Mouse (Mus musculus) hindbrain, embryonic 10.5 days (tissue): ENCODE measurements around the gene Mag. TPM values are rescaled to one million over a fixed set of nuclear protein-coding genes. Genes with fewer than 3 reads are reported as not detected.

Experiments
- DNase-seq: peaks from one replicate; pipeline ENCODE4 v3.0.0-alpha.2; 2017; ENCODE audit warnings: low spot score
- H3K27ac ChIP-seq: fragments of 300-500 bp; sonication (generic); 2 replicates; pipeline ENCODE4 v1.5.1; 2016; ENCODE audit warnings: mild to moderate bottlenecking, moderate library complexity
- H3K27me3 ChIP-seq: fragments of 300-500 bp; sonication (generic); 2 replicates; pipeline ENCODE4 v1.6.1; 2016; ENCODE audit warnings: mild to moderate bottlenecking; ENCODE audit not compliant: poor library complexity, insufficient read depth, severe bottlenecking
- H3K36me3 ChIP-seq: fragments of 300-500 bp; sonication (generic); 2 replicates; pipeline ENCODE4 v1.6.1; 2016; ENCODE audit warnings: mild to moderate bottlenecking, moderate library complexity
- H3K4me1 ChIP-seq: fragments of 300-500 bp; sonication (generic); replicated peaks from 2 replicates; pipeline ENCODE4 v1.6.1; 2016; ENCODE audit warnings: mild to moderate bottlenecking
- H3K4me3 ChIP-seq: fragments of 300-500 bp; sonication (generic); 2 replicates; pipeline ENCODE4 v1.5.1; 2016; ENCODE audit warnings: mild to moderate bottlenecking, moderate library complexity
- H3K9me3 ChIP-seq: fragments of 300-500 bp; sonication (generic); 2 replicates; pipeline ENCODE4 v1.6.1; 2016; ENCODE audit warnings: mild to moderate bottlenecking, moderate library complexity
- WGBS: fragments of 180-500 bp; shearing (Covaris S2); methylation state at CpG from one replicate; pipeline ENCODE4 v1.1.7; 2016; 5-methylcytosine and 5-hydroxymethylcytosine counted together
- polyA plus RNA-seq: library from polyadenylated mRNA; unstranded; fragments of >200 nt; fragmentation: Nextera tagmentation; extraction: Ambion mirVana; gene quantifications from 2 replicates; pipeline ENCODE4 v1.2.1, GENCODE M21; 2016

Gene Mag
- polyA plus RNA-seq, 1 experiment from 2014 or later = 0.61 TPM

DNA sequence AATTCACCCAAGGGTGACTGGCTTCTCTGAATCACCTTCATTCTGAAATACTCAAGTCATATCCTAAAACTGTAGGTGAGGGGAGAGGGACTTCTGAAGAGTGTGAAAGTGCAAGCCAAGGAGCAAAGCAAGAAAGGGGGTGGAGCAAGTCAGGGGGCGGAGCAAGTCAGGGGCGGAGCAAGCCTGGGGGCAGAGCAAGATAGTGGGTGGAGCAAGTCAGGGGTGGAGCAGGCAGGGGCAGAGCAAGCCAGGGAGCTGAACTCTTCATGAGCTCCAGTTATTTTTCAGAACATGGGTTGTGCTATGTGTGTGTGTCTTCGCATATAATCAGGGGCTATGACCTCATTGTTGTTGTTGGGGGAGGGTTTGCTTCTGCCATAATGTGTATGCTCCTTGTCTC is 5.5 kb upstream of the Mag start:
- Histone ChIP-seq H3K27me3 (no peaks in the 10 kb centered on the region; the same call in 1 of the 2 replicates), H3K4me3 (no peak overlapping the region), H3K4me1 (peaks cover 7% of the 10 kb centered on the region), H3K36me3 (no peaks in the 10 kb centered on the region), H3K27ac (no peak overlapping the region), H3K9me3 (no peaks in the 10 kb centered on the region)
- no peak for DNase-seq
- 67% methylated on average over 3 of the region's 3 CpGs for whole genome bisulfite sequencing

DNA sequence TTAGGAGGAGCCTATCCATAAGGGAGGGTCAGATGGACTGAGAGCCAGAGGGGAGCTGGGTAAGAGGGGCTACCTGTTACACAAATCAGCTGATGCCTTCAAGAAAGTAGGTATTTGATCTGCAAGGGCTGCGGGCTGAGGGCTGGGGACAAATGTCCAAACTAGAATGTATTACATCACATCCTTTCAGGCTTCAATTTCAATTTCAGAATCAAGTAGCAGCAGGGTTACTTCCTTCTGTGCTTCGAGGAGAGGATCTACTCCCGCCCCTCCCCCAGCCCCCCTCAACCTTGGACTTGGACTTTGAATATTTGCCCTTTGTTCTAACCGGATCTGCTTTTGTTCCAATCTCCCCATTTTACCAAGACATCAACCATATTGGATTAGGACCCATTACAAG is 2.5 kb upstream of the Mag start:
- H3K4me3 ChIP-seq = no peak overlapping the region
- no peaks in the 10 kb centered on the region; the same call in 1 of the 2 replicates for H3K27me3 ChIP-seq
- H3K4me1 ChIP-seq = peaks cover 7% of the 10 kb centered on the region
- no peak overlapping the region for H3K27ac ChIP-seq
- H3K36me3 ChIP-seq = no peaks in the 10 kb centered on the region
- WGBS = 57% methylated on average over 4 of the region's 4 CpGs
- H3K9me3 ChIP-seq = no peaks in the 10 kb centered on the region
- DNase-seq = no peak

DNA sequence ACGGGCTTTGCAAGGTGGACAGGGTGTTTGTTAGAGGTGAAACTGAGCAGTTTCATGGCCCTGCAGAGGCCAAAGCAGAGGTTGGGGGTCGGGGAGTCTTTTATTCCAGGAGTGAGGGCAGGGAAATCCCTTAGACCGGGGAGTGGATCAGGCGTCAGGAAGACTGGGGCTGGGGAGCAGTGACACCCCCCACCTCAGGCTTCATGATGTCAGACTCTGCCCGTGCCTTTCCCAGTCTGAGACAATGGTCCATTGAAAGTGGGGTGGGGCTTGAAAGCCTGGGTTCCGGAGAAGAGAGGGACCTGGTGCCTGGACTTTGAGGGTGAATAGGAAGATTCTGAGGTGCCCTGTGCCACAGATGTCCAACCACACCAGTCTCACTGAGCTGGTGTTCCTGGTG is 2.0 kb upstream of the Mag start:
- no peak for DNase-seq
- Histone ChIP-seq H3K36me3 (no peaks in the 10 kb centered on the region), H3K4me1 (peaks cover 7% of the 10 kb centered on the region), H3K27me3 (no peaks in the 10 kb centered on the region; the same call in 1 of the 2 replicates), H3K4me3 (no peak overlapping the region), H3K27ac (no peak overlapping the region), H3K9me3 (no peaks in the 10 kb centered on the region)
- 32% methylated on average over 6 of the region's 6 CpGs for whole genome bisulfite sequencing

- DNase-seq = no peak
- Histone ChIP-seq H3K36me3 (no peaks in the 10 kb centered on the region), H3K4me3 (no peak overlapping the region), H3K9me3 (no peaks in the 10 kb centered on the region), H3K27me3 (peaks cover 9% of the 10 kb centered on the region; the same call in 1 of the 2 replicates), H3K27ac (no peak overlapping the region), H3K4me1 (peaks cover 12% of the 10 kb centered on the region)
- WGBS = 83% methylated on average over 6 of the region's 6 CpGs
Measured at GRCm38 (mm10) chr7:30909773-30910172, 4.9 kb downstream of the Mag start.

GRCm38 (mm10) chr7:30908992-30909431 is 5.7 kb downstream of the Mag start:
- peaks cover 12% of the 10 kb centered on the region for H3K4me1 ChIP-seq
- H3K9me3 ChIP-seq = no peaks in the 10 kb centered on the region
- peaks cover 9% of the 10 kb centered on the region; the same call in 1 of the 2 replicates for H3K27me3 ChIP-seq
- DNase-seq = no peak
- peak overlapping the region; percentile 48 for H3K4me3 ChIP-seq
- no peak overlapping the region for H3K27ac ChIP-seq
- WGBS = 29% methylated on average over 16 of the region's 17 CpGs
- no peaks in the 10 kb centered on the region for H3K36me3 ChIP-seq

DNA sequence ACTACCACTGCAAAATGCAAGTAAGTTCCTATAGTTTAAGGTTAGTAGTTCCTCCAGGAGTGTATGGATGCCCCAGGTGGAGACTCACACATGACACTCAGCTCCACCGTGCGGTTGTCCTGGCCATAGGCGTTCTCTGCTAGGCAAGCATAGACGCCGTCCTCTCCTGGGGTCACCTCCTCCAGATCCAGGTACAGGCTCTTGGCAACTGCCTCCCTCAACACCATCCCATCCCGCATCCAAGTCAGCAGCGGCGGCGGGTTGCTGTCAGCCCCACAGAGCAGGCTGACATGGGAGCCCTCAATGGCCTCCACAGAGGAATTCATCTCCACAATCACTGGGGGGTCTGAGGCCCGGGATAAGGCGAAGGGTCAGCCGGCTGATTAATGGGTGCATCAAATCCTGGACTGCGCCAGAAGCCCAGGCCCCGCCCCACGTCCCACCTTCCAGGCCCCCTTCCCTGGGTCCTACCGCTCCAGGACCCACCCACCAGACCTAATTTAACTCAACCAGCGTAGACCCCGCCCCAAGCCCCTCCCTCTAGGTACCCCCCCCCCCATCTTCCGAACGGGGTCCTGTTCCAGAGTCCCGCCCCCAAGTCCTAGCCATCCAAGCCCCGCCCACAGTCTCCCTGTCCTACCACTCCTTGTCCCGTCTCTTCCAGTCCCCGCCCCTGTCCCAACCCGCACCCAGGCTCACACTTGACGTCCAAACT is 6.2 kb downstream of the Mag start:
- Histone ChIP-seq H3K9me3 (no peaks in the 10 kb centered on the region), H3K4me3 (peak overlapping the region; percentile 48), H3K27me3 (peaks cover 9% of the 10 kb centered on the region; the same call in 1 of the 2 replicates), H3K27ac (no peak overlapping the region), H3K4me1 (peaks cover 12% of the 10 kb centered on the region), H3K36me3 (no peaks in the 10 kb centered on the region)
- 2% methylated on average over 26 of the region's 26 CpGs for WGBS
- DNase-seq = peak; percentile 65

- Histone ChIP-seq H3K27ac (no peak overlapping the region), H3K27me3 (peaks cover 9% of the 10 kb centered on the region; the same call in 1 of the 2 replicates), H3K36me3 (no peaks in the 10 kb centered on the region), H3K9me3 (no peaks in the 10 kb centered on the region), H3K4me3 (no peak overlapping the region), H3K4me1 (peaks cover 15% of the 10 kb centered on the region)
- WGBS = 54% methylated on average over 4 of the region's 4 CpGs
- DNase-seq = no peak
Measured at GRCm38 (mm10) chr7:30904042-30904441, 10.6 kb downstream of the Mag start.

DNA sequence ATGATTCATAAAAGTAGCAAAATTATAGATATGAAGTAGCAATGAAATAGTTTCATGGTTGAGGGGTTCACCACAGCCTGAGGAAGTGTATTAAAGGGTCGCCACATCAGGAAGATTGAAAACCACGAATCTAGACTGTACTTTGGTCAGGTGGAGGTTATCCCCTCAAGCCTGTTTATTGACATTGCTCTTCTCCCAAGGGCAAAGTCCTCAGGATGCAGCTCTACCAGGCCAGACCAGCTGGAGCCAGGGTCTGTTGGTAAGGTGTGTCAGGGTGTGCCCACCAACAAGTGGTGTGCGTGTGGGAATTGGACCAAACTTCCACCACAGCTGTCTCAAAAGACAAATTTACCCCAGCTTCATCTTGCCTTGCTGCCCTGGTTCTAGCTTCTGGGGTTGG is 19.5 kb downstream of the Mag start:
- peaks cover 16% of the 10 kb centered on the region; the same call in 1 of the 2 replicates for H3K4me1 ChIP-seq
- 87% methylated on average over 3 of the region's 3 CpGs for WGBS
- no peaks in the 10 kb centered on the region for H3K9me3 ChIP-seq
- no peak overlapping the region for H3K4me3 ChIP-seq
- H3K27me3 ChIP-seq = no peaks in the 10 kb centered on the region
- no peaks in the 10 kb centered on the region for H3K36me3 ChIP-seq
- DNase-seq = no peak
- no peak overlapping the region for H3K27ac ChIP-seq

GRCm38 (mm10) chr7:30892515-30892914 is 22.2 kb downstream of the Mag start:
- H3K36me3 ChIP-seq = no peaks in the 10 kb centered on the region
- peak overlapping the region; percentile 56 for H3K27ac ChIP-seq
- no peaks in the 10 kb centered on the region for H3K27me3 ChIP-seq
- no peaks in the 10 kb centered on the region for H3K9me3 ChIP-seq
- peaks cover 14% of the 10 kb centered on the region; the same call in 1 of the 2 replicates for H3K4me1 ChIP-seq
- no peak for DNase-seq
- H3K4me3 ChIP-seq = no peak overlapping the region
- WGBS = 61% methylated on average over 3 of the region's 3 CpGs

GRCm38 (mm10) chr7:30891746-30892145 is 22.9 kb downstream of the Mag start:
- no peak overlapping the region for H3K4me3 ChIP-seq
- H3K27me3 ChIP-seq = no peaks in the 10 kb centered on the region
- 85% methylated on average over 9 of the region's 9 CpGs for WGBS
- H3K4me1 ChIP-seq = peaks cover 14% of the 10 kb centered on the region; the same call in 1 of the 2 replicates
- H3K9me3 ChIP-seq = no peaks in the 10 kb centered on the region
- H3K36me3 ChIP-seq = no peaks in the 10 kb centered on the region
- no peak overlapping the region for H3K27ac ChIP-seq
- DNase-seq = no peak

DNA sequence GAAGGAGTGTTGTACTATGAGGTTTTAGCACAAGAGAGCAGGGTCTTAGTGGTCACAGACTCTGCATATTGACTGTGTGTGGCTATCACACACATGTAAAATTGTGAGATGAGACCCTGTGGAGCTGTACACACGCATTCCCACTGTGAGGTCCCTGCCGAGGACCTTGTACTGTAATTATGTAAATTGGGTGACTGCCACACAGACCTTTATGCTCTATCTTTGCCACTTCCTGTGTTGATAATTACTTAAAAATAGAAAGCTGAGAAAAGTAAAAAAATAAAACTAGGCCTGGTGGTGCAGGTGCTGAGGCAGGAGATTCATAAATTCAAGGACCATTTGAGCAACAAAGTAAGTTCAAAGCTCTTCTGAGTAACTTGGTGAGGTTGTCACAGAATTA is 24.0 kb downstream of the Mag start:
- DNase-seq = no peak
- H3K36me3 ChIP-seq = no peaks in the 10 kb centered on the region
- H3K9me3 ChIP-seq = no peaks in the 10 kb centered on the region
- no peaks in the 10 kb centered on the region for H3K27me3 ChIP-seq
- WGBS = 78% methylated on average over 2 of the region's 2 CpGs
- no peak overlapping the region for H3K27ac ChIP-seq
- H3K4me1 ChIP-seq = peaks cover 9% of the 10 kb centered on the region; the same call in 1 of the 2 replicates
- H3K4me3 ChIP-seq = no peak overlapping the region

DNA sequence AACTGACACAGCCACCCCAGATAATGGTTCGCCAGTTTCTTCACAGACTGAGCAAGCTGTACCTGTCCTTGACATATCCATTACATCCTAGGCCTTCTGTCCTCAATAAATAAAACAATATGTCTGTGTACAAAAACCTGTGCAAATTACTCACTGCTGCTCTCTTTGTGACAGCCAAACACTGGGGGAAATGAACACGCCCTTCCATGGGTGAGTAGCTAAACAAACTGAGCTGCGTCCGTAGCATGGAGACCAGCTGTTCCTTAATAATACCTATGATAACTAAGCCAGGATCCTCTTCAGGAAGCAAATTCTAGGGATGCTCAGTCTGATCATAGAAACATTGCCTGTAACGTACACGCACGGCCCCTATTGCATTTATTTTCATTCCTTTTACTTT is 25.9 kb downstream of the Mag start:
- Histone ChIP-seq H3K4me1 (peaks cover 9% of the 10 kb centered on the region; the same call in 1 of the 2 replicates), H3K36me3 (no peaks in the 10 kb centered on the region), H3K27ac (no peak overlapping the region), H3K27me3 (no peaks in the 10 kb centered on the region), H3K4me3 (no peak overlapping the region), H3K9me3 (no peaks in the 10 kb centered on the region)
- 80% methylated on average over 7 of the region's 7 CpGs for WGBS
- DNase-seq = no peak

- H3K9me3 ChIP-seq = no peaks in the 10 kb centered on the region
- H3K4me1 ChIP-seq = peaks cover 6% of the 10 kb centered on the region; the same call in 1 of the 2 replicates
- H3K4me3 ChIP-seq = no peak overlapping the region
- no peaks in the 10 kb centered on the region for H3K27me3 ChIP-seq
- DNase-seq = no peak
- WGBS = 86% methylated on average over 14 of the region's 14 CpGs
- H3K36me3 ChIP-seq = no peaks in the 10 kb centered on the region
- H3K27ac ChIP-seq = no peak overlapping the region
Measured at GRCm38 (mm10) chr7:30887568-30888188, 27.0 kb downstream of the Mag start.
